Mouse (Mus musculus): Measurements from ENCODE around the gene Sult6b2.

Gene Sult6b2

GRCm38 (mm10) chr6:142810239-142810638, 5.9 kb upstream of the Sult6b2 start:
- in situ Hi-C loops (cut with MseI, MboI) = no loop called here

- in situ Hi-C loops (cut with MseI, MboI) = no loop called here
Observed at GRCm38 (mm10) chr6:142809373-142810098, 5.2 kb upstream of the Sult6b2 start.

- in situ Hi-C loops (cut with MseI, MboI) = no loop called here
Observed at GRCm38 (mm10) chr6:142806326-142806725, 2.0 kb upstream of the Sult6b2 start.

GRCm38 (mm10) chr6:142802617-142803525, 1.4 kb downstream of the Sult6b2 start:
- in situ Hi-C loops (cut with MseI, MboI) = no loop called here

- in situ Hi-C loops (cut with MseI, MboI) = no loop called here
Observed at GRCm38 (mm10) chr6:142801687-142802086, 2.6 kb downstream of the Sult6b2 start.

- in situ Hi-C loops (cut with MseI, MboI) = no loop called here
Observed at GRCm38 (mm10) chr6:142799704-142800374, 4.5 kb downstream of the Sult6b2 start.

- in situ Hi-C loops (cut with MseI, MboI) = no loop called here
Observed at GRCm38 (mm10) chr6:142798837-142799236, 5.5 kb downstream of the Sult6b2 start.

- in situ Hi-C loops (cut with MseI, MboI) = no loop called here
Observed at GRCm38 (mm10) chr6:142797996-142798395, 6.3 kb downstream of the Sult6b2 start.

GRCm38 (mm10) chr6:142795655-142796441, 8.5 kb downstream of the Sult6b2 start:
- in situ Hi-C loops (cut with MseI, MboI) = no loop called here

GRCm38 (mm10) chr6:142795087-142795486, 9.2 kb downstream of the Sult6b2 start:
- in situ Hi-C loops (cut with MseI, MboI) = no loop called here

- in situ Hi-C loops (cut with MseI, MboI) = no loop called here
Observed at GRCm38 (mm10) chr6:142793468-142793867, 10.8 kb downstream of the Sult6b2 start.

- in situ Hi-C loops (cut with MseI, MboI) = no loop called here
Observed at GRCm38 (mm10) chr6:142792241-142792968, 11.9 kb downstream of the Sult6b2 start.

- in situ Hi-C loops (cut with MseI, MboI) = no loop called here
Observed at GRCm38 (mm10) chr6:142789736-142790135, 14.6 kb downstream of the Sult6b2 start.

GRCm38 (mm10) chr6:142788042-142788987, 16.0 kb downstream of the Sult6b2 start:
- in situ Hi-C loops (cut with MseI, MboI) = no loop called here

GRCm38 (mm10) chr6:142786106-142786505, 18.2 kb downstream of the Sult6b2 start:
- in situ Hi-C loops (cut with MseI, MboI) = no loop called here

- in situ Hi-C loops (cut with MseI, MboI) = no loop called here
Observed at GRCm38 (mm10) chr6:142785343-142785742, 19.0 kb downstream of the Sult6b2 start.

- in situ Hi-C loops (cut with MseI, MboI) = no loop called here
Observed at GRCm38 (mm10) chr6:142781286-142781685, 23.0 kb downstream of the Sult6b2 start.

GRCm38 (mm10) chr6:142780574-142781033, 23.7 kb downstream of the Sult6b2 start:
- in situ Hi-C loops (cut with MseI, MboI) = no loop called here

- in situ Hi-C loops (cut with MseI, MboI) = no loop called here
Observed at GRCm38 (mm10) chr6:142779812-142780573, 24.3 kb downstream of the Sult6b2 start.
